Mouse (Mus musculus) C2C12 (cell line): ENCODE data around the gene Adcy3.

Source experiments
- CEBPB ChIP-seq: IDR thresholded peaks from one replicate; pipeline ENCODE4 v1.6.1; 2011; ENCODE audit warnings: low read depth, mild to moderate bottlenecking, control low read depth, moderate library complexity
- CTCF ChIP-seq: IDR thresholded peaks from one replicate; pipeline ENCODE4 v1.5.1; 2011; ENCODE audit not compliant: control insufficient read depth, insufficient read depth, insufficient read length
- MAX ChIP-seq: IDR thresholded peaks from one replicate; pipeline ENCODE4 v1.6.1; 2011; ENCODE audit warnings: mild to moderate bottlenecking, control low read depth
- MYOG ChIP-seq: IDR thresholded peaks from one replicate; pipeline ENCODE4 v1.6.1; 2011; ENCODE audit not compliant: control insufficient read depth, insufficient read length; ENCODE audit errors: extremely low read depth
- USF1 ChIP-seq: IDR thresholded peaks from one replicate; pipeline ENCODE4 v1.6.1; 2011; ENCODE audit warnings: low read depth, mild to moderate bottlenecking, control low read depth, moderate library complexity

GRCm38 (mm10) chr12:4237481-4237880 is 104.6 kb downstream of the Adcy3 start:
- no peak for TF ChIP-seq CTCF
- no peak for TF ChIP-seq MAX
- TF ChIP-seq USF1: no peak
- TF ChIP-seq MYOG: no peak
- TF ChIP-seq CEBPB: no peak
